Mouse (Mus musculus) WW6 (cell line): Measurements from ENCODE around the gene Xdh.
A peak's percentile ranks its signal among the peaks of the same experiment; 100 is the strongest.
"Not testable (repeated sequence)": the region's sequence is repeated elsewhere in the genome, so short reads cannot be mapped to it uniquely, and the experiment has no call there.

Experiments used
- DNase-seq: peaks from one replicate; pipeline ENCODE4 v3.0.0-alpha.2; 2013; ENCODE audit warnings: low read depth, low spot score

Gene Xdh

DNA sequence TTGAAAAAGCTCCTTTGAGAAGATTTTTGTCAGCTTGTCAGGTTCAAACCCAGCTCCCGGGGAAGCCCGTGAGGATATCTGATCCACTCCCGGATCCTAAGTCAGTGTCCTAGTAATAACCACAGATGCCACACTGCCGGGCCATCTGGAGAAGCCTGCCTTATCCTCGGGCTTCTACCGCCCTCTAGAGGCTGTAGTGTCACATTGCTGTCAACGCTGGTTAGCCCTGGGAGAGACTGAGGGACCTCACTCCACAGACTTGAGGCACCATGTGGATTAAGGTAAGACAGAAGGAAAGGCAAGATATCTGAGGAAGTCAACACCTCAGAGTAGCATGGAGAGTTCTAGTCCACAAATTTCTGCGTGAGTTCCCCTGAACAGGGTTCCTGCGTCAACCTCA lies 67.8 kb downstream of the Xdh start:
- peak; percentile 20 for DNase-seq

DNA sequence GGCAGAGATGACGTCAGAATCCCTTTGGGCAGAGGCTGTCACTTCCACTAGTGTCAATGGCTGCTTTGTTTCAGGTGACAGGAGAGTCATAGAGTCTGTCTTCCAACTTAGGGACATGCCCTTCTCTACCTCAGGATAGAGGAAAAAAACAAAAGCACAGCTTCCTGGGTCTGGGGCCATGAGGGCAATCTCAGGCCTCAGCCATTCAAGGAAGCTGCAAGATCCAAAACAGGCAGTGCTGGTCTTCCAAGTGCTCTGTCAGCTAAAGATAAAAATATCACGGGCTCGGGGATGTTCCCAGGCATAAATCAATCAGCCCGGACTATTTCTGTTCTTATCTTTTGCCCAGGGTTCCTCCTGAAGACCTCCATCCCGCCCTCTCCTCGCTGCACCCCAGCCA lies 68.7 kb downstream of the Xdh start:
- DNase-seq = no peak

DNA sequence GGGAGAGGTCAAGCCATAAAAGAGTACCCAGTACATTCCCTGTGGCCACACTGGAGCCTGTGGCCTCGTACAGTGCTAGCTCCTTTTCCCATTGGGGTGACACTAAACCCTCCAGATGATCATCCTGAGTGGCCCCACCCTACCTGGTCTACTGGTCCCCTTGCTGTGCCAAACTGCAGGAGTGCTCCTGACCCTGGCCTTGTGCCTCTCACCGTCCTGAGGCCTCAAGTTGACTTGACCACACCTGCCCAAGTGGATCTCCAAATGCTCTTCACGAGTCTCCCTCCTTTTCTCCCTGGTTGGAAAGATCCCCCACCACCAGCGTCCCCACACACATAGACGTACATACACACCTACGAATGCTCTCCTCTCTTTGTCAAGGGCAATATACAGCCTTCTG lies 69.7 kb downstream of the Xdh start:
- no peak for DNase-seq

DNA sequence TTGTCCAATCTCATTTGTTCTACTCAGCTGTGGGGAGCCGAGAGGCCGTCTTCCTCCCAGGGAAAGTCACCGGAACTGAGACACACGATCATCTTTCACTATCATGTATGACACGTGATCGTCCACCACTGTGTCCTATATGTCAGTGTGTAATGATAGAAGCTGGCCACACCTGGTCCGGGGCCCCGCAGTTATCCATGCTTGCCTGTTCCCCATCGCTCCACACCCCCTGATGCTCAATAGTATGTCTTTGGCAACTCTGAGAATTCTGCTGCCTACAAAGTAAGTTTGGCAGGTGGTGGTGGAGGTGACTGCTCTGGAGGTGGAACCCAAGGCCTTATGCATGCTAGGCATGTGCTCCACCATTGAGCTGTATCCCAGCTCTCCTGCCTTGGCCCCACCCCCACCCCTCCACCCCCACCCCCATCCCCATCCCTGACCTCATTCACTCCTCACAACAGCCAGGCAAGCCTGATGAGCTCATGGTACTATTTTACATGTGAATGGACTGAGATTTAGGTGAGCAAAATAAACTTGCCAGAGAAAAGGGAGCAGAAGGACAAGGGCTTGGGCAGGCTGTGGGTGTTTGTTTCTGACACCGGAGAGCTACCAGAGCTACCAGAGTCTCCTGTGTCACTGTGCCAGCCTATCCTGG lies 70.6 kb downstream of the Xdh start:
- no peak for DNase-seq

DNA sequence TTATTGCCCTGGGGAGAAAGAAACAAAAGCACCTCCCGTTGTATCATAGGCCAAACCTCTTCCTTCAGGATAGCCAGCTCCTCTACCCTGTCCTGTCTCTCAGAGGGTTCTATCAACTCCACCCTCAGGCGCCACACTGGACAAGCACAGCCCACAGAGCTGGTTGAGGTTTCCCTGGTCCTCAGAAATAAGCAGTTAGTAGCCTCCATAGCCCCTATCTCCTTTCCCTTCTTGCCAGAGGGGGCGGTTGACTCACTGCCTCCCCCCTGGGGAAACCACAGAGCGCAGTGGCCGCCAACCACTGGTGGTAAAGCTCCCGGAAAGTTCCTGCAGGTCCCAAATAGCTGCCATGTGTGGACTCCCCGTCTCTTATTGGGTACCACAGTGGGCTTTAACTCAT lies 74.3 kb downstream of the Xdh start:
- no peak for DNase-seq

DNA sequence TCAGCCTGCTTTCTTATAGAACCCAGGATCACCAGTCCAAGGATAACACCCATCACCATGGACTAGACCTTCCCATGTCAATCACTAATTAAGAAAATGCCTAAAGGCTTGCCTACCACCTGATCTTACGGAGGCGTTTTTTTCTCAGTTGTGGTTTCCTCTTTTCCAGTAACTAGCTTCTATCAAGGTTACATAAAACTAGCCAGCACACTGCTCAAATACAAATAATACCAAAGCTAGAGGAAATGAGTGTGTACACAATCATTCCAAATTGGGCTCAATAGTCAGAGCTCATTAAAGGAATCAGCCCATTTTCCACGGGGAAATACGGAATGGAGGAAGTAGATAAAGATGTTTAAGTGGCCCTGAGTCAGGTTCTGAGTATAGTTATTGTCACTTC lies 74.7 kb downstream of the Xdh start:
- DNase-seq = no peak

DNA sequence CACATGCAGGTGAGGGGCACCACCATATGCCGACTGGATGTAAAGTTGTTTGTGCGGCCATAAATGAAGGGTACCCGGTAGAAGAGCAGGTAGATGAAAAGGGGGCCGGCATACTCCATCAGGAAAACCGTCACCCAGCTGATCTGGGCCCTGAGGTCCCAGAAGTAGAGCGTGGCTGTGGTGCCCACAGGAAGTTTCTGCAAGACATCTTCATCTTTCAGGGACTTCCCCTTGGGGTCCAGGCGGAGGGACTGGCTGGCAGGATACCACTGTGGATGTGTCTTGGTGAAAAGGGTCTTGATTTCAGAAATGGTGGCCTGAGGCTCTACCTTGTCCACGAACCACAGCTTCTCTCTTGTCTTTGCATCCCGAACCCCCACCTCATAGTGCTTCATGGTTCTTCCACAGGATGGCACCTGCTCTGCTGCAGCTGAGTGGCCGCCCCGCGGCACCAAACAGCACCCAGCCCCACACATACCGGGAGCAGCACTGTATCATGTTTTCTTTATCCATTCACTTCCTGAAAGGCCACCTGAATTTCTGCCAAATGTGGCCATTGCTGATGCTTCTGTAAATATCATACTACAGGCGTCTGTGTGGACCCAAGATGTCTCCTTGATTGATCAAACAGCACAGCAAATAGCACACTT lies 78.9 kb downstream of the Xdh start:
- no peak for DNase-seq

DNA sequence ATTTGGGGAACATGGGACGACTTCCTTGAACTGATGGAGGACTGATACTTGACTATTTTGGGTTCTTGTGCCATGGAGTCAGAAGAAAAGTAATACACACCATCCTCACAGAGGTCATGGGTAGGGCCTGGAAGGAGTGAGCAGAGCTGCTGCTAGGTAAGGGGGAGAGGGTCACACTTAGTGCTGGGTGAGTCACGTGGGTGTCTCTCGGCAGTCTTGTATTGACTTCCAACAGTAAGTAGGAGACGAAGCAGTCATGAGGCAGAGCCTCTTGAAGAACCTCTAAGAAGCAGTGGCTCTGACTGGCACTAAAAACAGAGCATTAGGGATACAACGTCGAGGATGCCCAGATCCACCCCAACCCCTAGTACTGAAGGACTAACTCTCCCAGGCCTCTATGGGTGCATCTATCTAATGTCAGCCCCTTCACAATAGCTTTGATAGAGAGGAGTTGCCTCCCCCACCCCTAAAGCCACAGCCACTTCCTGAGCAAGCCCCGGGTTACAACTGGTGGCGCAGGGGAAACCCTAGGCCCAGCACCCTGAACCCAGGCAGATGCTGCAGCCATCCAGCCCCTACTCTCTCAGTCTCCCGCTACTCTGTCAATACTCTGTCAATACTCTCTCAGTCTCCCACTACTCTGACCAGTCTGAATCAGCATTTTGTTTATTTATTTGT lies 80.8 kb downstream of the Xdh start:
- no peak for DNase-seq

DNA sequence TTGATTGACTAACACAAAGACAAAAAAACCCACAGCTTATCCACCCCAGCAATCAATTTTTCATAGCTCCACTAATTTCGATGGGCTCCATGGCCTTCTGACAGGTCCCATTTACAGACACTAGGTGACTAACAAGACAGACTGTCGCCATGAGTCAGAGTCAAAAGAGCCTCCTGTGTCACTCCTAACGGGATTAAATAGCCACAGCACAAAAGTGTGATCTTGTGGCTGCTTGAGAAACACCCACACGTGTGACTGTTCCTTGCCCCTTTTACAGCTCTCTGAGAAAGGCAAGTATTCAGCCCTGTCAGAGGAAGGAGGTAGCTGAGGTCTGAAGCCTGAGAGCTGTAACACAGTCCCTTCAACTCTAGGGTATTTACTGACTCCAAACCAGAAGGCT lies 96.3 kb downstream of the Xdh start:
- no peak for DNase-seq

DNA sequence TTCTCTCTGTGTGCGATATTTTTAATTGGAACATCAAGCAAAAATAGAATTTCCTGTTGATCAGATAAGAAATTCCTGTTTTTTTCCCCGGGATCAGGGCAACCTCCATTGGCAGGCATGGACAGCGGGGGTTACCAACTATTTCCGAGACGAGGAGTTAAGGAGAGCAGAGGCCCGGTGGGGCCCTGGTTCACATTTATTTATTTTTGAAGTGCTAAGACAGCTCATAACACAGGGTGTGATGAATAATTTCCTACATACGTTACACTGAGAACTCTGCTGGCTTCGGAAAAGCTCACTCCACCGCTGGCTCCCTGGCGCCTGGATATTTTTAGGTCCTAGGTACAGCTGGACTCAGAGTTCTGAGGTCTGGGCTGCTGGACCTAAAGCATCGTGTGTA lies 97.0 kb downstream of the Xdh start:
- DNase-seq = no peak

DNA sequence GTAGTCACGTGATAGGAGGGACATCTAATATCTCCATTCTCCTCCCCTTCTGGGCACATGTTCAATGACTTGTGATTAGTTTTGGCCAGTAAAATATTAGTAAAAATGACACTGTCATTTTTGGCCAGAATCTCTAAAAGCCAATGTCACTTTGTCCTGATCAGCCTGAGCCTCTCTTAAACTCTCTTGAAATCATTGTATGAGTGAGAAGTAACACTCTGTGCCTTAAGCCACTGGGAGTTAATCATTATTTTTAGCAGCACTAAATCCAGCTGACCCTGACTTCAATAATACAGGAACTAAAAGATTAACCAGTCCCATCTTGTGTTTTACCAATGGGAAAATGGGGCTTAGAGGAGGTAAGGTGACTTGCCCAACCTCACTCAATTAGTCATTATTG lies 102.6 kb downstream of the Xdh start:
- no peak for DNase-seq

DNA sequence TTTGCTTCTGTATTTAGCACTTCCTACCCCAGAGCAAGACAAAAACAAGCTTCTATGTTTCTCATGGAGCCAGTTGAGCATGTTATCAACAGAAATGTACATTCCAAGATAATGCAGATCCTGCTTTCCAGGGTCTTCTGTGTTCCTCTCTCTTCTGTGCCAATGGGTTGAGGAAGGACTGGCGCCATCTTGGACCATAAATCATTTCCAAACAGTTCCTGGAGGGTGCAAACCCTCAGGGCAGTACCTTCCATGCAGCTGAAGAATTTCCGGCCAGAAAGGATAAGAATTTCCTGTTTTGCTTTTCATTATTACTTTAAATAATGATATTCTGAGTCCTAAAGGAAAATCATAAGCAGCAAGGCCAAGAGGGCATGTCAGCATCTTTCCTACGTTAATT lies 104.4 kb downstream of the Xdh start:
- no peak for DNase-seq

DNA sequence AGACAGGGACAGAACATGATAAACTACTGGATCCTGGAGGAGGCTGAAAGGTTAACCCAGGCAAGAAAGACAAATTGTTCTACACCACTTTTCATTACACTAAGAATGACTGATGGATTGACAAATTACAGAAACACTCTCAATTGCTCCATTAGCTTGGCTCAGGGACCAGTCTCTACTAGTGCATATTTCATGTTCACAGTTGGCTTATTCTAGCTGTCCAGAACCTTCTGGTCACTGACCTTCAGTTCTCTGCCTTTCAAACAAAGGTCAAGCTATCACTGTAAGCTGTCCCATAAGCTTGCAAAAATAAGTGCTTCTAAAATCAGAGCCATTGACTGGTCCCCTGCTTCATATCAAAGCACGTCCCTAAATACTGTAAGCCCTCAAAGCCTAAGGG lies 107.0 kb downstream of the Xdh start:
- DNase-seq = no peak

DNA sequence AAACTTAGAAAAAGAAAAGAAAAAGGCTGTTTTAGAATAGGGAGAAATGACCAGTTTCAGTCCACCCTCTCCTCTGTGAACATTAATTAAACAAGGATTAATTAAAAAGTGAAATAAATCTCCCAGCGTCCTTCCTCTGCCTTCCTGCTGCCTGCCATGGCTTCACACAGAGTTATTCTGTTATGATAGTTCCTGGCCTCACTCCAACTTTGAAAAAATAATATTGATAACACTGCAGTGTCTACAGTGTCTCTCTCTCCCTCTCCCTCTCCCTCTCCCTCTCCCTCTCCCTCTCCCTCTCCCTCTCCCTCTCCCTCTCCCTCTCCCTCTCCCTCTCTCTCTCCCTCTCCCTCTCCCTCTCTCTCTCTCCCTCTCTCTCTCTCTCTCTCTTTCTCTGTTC lies 110.1 kb downstream of the Xdh start:
- DNase-seq = not testable (repeated sequence)

DNA sequence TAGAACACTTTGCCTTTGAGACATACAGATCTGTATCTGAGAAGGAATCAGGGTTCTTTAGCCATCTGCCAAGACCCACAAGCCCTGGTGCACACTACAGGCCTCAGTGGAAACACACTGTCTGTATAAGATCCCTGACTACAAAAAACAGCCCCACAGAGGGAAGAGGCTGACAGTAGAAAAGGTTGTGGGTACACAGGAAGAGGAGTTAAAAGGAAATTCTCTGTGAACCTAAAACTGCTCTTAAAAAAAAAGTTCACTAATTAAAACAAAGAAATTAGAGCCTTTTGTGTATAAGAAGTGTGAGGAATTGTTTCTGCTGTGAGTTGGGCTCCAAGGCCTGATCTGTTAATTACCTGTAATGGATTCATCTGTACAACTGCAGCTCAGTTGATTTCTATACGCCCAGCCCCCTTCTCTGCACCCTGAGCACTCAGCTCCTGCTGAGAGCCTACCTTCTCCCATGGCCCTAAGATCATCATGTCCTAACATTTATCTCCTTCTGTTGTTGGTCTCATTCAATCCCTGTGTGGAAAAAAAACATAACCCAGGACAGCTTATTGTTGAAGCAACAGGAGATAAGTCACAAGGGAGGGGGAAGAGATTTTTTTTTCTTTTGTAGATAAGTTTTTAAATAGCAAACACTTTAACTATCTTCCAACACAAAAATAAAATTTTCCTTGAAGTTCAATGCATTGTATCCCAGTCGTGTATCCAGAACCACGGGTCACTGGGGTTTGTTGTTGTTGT lies 110.7 kb downstream of the Xdh start:
- no peak for DNase-seq

DNA sequence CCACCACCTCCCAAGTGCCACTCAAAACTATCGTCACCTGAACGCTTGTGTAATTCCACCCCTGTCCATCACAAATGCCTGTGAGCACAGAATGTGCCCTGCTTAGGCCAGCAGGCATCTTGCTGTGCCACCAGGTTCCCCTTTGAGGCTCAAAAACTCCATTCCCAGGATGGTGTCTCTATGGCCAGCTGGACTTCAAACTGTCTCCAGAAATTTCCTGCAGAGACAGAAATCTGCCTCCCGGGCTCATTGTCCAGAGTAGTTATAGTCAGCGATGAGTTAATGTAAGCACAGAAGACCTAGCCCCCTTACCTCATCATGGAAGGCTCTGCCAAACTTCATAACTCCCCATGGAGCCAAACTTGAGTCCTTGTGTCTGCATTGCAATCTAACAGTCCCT lies 112.8 kb downstream of the Xdh start:
- no peak for DNase-seq

DNA sequence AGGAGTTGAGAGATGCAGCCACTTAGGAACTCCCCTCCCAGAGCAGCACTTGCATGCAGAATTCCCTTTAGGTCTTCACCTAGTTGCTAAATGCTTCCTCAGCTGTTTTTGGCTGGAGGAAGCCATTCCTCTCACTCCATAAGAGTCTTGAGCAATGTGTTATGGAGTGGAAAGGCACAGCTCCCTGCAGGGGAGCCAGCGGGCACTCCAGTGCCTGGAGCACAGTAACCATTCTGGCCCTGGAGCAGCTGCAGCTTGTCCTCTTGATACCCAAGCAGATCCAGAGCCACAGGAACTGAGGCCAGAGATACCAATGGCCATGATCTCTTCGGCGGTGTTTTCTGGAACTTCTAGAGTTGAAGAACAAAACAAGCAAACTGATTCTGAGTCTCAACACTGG lies 113.4 kb downstream of the Xdh start:
- DNase-seq = no peak
